In genomic region chr3:95172526-95173255, GRCm38 (mm10) we compare ENCODE assay signal across 9 mouse cellular contexts. TPM values are rescaled to one million over a fixed set of nuclear protein-coding genes. Genes with fewer than 3 reads are reported as not detected.
A peak's percentile ranks its signal among the peaks of the same experiment; 100 is the strongest.
DNase-seq lines count a peak whose midpoint lies in the region; ATAC-seq and TF ChIP-seq lines count a peak whose summit lies in the region.
"Had no signal": no experiment of that assay in that cellular context is flagged by ENCODE, and none has a peak within 500 bp of the region (broad histone marks: within the 10 kb centered on the region; RNA-seq: fewer than 3 reads in every experiment).

No protein-coding gene starts in this region.

- no peak for DNase-seq in kidney, adult 11 months
- DNase-seq in hindbrain, embryonic 14.5 days (ENCODE audit: low spot score) = no peak
- no peak for DNase-seq in midbrain, postnatal 0 days (ENCODE audit: low spot score)
- no peak for DNase-seq in adrenal gland, postnatal 25 days
- DNase-seq in spleen, adult 12 weeks (ENCODE audit: low spot score) = no peak

- H3K4me3 ChIP-seq in kidney, embryonic 15.5 days (replicated peaks) = peak overlapping the region; percentile 42
- H3K4me3 ChIP-seq in embryonic facial prominence, embryonic 12.5 days = peak overlapping the region; percentile 22; the same call in 1 of the 2 replicates
- H3K4me3 ChIP-seq in hindbrain, embryonic 14.5 days (replicated peaks; ENCODE audit: low read length) = no peak overlapping the region; the same call in 1 of the 2 replicates
- 0 out of 2 replicates have a peak overlapping the region, but pooled peaks have one; percentile 18 for H3K4me3 ChIP-seq in midbrain, postnatal 0 days (ENCODE audit: low read depth, low read length)
- H3K4me3 ChIP-seq: myocyte had no signal

- no peak overlapping the region for H3K27ac ChIP-seq in kidney, embryonic 15.5 days
- no peak overlapping the region for H3K27ac ChIP-seq in embryonic facial prominence, embryonic 12.5 days
- H3K27ac ChIP-seq in hindbrain, embryonic 14.5 days = no peak overlapping the region
- no peak overlapping the region for H3K27ac ChIP-seq in midbrain, postnatal 0 days (ENCODE audit: low read depth, low read length)

- H3K27me3 ChIP-seq in kidney, embryonic 15.5 days = peaks cover 43% of the 10 kb centered on the region
- peaks cover 52% of the 10 kb centered on the region for H3K27me3 ChIP-seq in embryonic facial prominence, embryonic 12.5 days
- H3K27me3 ChIP-seq in hindbrain, embryonic 14.5 days (ENCODE audit: control insufficient read depth, insufficient read depth, low read length) = peaks cover 38% of the 10 kb centered on the region
- H3K27me3 ChIP-seq in midbrain, postnatal 0 days (ENCODE audit: insufficient read depth, low read length) = no peaks in the 10 kb centered on the region

- no peaks in the 10 kb centered on the region for H3K9me3 ChIP-seq in kidney, embryonic 15.5 days (replicated peaks)
- no peaks in the 10 kb centered on the region for H3K9me3 ChIP-seq in embryonic facial prominence, embryonic 12.5 days
- H3K9me3 ChIP-seq in hindbrain, embryonic 14.5 days (ENCODE audit: control insufficient read depth, low read length) = no peaks in the 10 kb centered on the region
- no peaks in the 10 kb centered on the region for H3K9me3 ChIP-seq in midbrain, postnatal 0 days (ENCODE audit: low read length)

- H3K9ac ChIP-seq in kidney, embryonic 15.5 days = 0 out of 2 replicates have a peak overlapping the region, but pooled peaks have one; percentile 12
- H3K9ac ChIP-seq in embryonic facial prominence, embryonic 12.5 days = 0 out of 2 replicates have a peak overlapping the region, but pooled peaks have one; percentile 28
- peak overlapping the region; percentile 34 for H3K9ac ChIP-seq in hindbrain, embryonic 14.5 days
- no peak overlapping the region for H3K9ac ChIP-seq in midbrain, postnatal 0 days (replicated peaks; ENCODE audit: low read length, poor library complexity, severe bottlenecking)

- H3K4me2 ChIP-seq in kidney, embryonic 15.5 days = peak overlapping the region; percentile 80
- peak overlapping the region; percentile 41 for H3K4me2 ChIP-seq in embryonic facial prominence, embryonic 12.5 days (replicated peaks)
- no peak overlapping the region; the same call in 1 of the 2 replicates for H3K4me2 ChIP-seq in hindbrain, embryonic 14.5 days (replicated peaks)
- H3K4me2 ChIP-seq in midbrain, postnatal 0 days (ENCODE audit: low read depth, low read length, poor library complexity, severe bottlenecking) = no peak overlapping the region

- H3K4me1 ChIP-seq in kidney, embryonic 15.5 days = peaks cover 20% of the 10 kb centered on the region
- H3K4me1 ChIP-seq in embryonic facial prominence, embryonic 12.5 days = peaks cover 16% of the 10 kb centered on the region
- H3K4me1 ChIP-seq in hindbrain, embryonic 14.5 days (replicated peaks; ENCODE audit: control insufficient read depth, insufficient read depth, low read length) = peaks cover 6% of the 10 kb centered on the region; the same call in 1 of the 2 replicates
- H3K4me1 ChIP-seq in midbrain, postnatal 0 days (ENCODE audit: insufficient read depth, low read length) = no peaks in the 10 kb centered on the region

- 23% methylated on average over 82 of the region's 84 CpGs for WGBS in kidney, embryonic 15.5 days
- 19% methylated on average over 82 of the region's 84 CpGs for WGBS in embryonic facial prominence, embryonic 12.5 days
- 19% methylated on average over 82 of the region's 84 CpGs for WGBS in hindbrain, embryonic 14.5 days
- 25% methylated on average over 72 of the region's 84 CpGs for WGBS in midbrain, postnatal 0 days

- no peak for TF ChIP-seq CTCF in midbrain, postnatal 0 days (IDR thresholded peaks at IDR 0.05)

- peaks cover 41% of the 10 kb centered on the region for H3K36me3 ChIP-seq in kidney, embryonic 15.5 days
- H3K36me3 ChIP-seq in embryonic facial prominence, embryonic 12.5 days = peaks cover 60% of the 10 kb centered on the region
- H3K36me3 ChIP-seq in hindbrain, embryonic 14.5 days (replicated peaks; ENCODE audit: control insufficient read depth, insufficient read depth) = peaks cover 62% of the 10 kb centered on the region
- peaks cover 53% of the 10 kb centered on the region for H3K36me3 ChIP-seq in midbrain, postnatal 0 days (ENCODE audit: insufficient read depth, low read length)

- ATAC-seq in kidney, embryonic 15.5 days (replicated peaks; ENCODE audit: low FRiP score) = peak; percentile 37
- no peak for ATAC-seq in embryonic facial prominence, embryonic 12.5 days (ENCODE audit: insufficient number of reproducible peaks, insufficient read depth, low FRiP score, low TSS enrichment)
- no peak for ATAC-seq in hindbrain, embryonic 14.5 days (ENCODE audit: low FRiP score)
- no peak for ATAC-seq in midbrain, postnatal 0 days (ENCODE audit: low FRiP score)
- ATAC-seq in megakaryocyte progenitor cell, adult 5-6 weeks (replicated peaks; ENCODE audit: poor library complexity) = no peak

RNA-seq across cellular contexts. Expression of gene Sema6c, which starts 12.4 kb away (rescaled TPM):
- polyA plus RNA-seq in kidney, embryonic 15.5 days (2015; fragmentation: Nextera tagmentation; extraction: Ambion mirVana) = 3.9 and 4.5 TPM in 2 replicates
- polyA plus RNA-seq in embryonic facial prominence, embryonic 12.5 days (2016; fragmentation: Nextera tagmentation; extraction: Ambion mirVana) = 24.2 and 26.4 TPM in 2 replicates
- polyA plus RNA-seq in hindbrain, embryonic 14.5 days (2014; fragmentation: Nextera tagmentation; extraction: Ambion mirVana) = 35.8 and 36.5 TPM in 2 replicates
- 126 and 148 TPM in 2 replicates for total RNA-seq in midbrain, postnatal 0 days (2014; rRNA removed)
- 17.1 and 18.4 TPM in 2 replicates for polyA plus RNA-seq in midbrain, postnatal 0 days (2015; fragmentation: Nextera tagmentation; extraction: Ambion mirVana)
- total RNA-seq in megakaryocyte progenitor cell, adult 5-6 weeks (2015) = 0.05 and 0.07 TPM in 2 replicates
- not detected in 2 replicates for total RNA-seq in megakaryocyte progenitor cell, adult 5-6 weeks (2017)
- 3.9 and 5.0 TPM in 2 replicates for total RNA-seq in adrenal gland, postnatal 25 days (2021)

RNA-seq across cellular contexts. Expression of gene Tnfaip8l2, which starts 30.5 kb away (rescaled TPM):
- polyA plus RNA-seq in kidney, embryonic 15.5 days (2015; fragmentation: Nextera tagmentation; extraction: Ambion mirVana) = 2.7 and 2.9 TPM in 2 replicates
- 2.0 and 2.3 TPM in 2 replicates for polyA plus RNA-seq in embryonic facial prominence, embryonic 12.5 days (2016; fragmentation: Nextera tagmentation; extraction: Ambion mirVana)
- polyA plus RNA-seq in hindbrain, embryonic 14.5 days (2014; fragmentation: Nextera tagmentation; extraction: Ambion mirVana) = 2.3 and 2.7 TPM in 2 replicates
- total RNA-seq in midbrain, postnatal 0 days (2014; rRNA removed) = 0.93 and 1.2 TPM in 2 replicates
- 2.2 and 2.8 TPM in 2 replicates for polyA plus RNA-seq in midbrain, postnatal 0 days (2015; fragmentation: Nextera tagmentation; extraction: Ambion mirVana)
- total RNA-seq in megakaryocyte progenitor cell, adult 5-6 weeks (2015) = 17.9 and 18.7 TPM in 2 replicates
- total RNA-seq in megakaryocyte progenitor cell, adult 5-6 weeks (2017) = 17.8 and 25.1 TPM in 2 replicates
- 1.1 TPM in 1 of 2 replicates, not detected in the other for total RNA-seq in adrenal gland, postnatal 25 days (2021)

RNA-seq across cellular contexts. Expression of gene Lysmd1, which starts 38.8 kb away (rescaled TPM):
- polyA plus RNA-seq in kidney, embryonic 15.5 days (2015; fragmentation: Nextera tagmentation; extraction: Ambion mirVana) = 14.5 and 15.5 TPM in 2 replicates
- polyA plus RNA-seq in embryonic facial prominence, embryonic 12.5 days (2016; fragmentation: Nextera tagmentation; extraction: Ambion mirVana) = 18.2 and 19.4 TPM in 2 replicates
- polyA plus RNA-seq in hindbrain, embryonic 14.5 days (2014; fragmentation: Nextera tagmentation; extraction: Ambion mirVana) = 34.0 and 35.7 TPM in 2 replicates
- 35.3 and 42.2 TPM in 2 replicates for total RNA-seq in midbrain, postnatal 0 days (2014; rRNA removed)
- polyA plus RNA-seq in midbrain, postnatal 0 days (2015; fragmentation: Nextera tagmentation; extraction: Ambion mirVana) = 50.9 and 51.9 TPM in 2 replicates
- total RNA-seq in megakaryocyte progenitor cell, adult 5-6 weeks (2015) = 3.1 and 3.6 TPM in 2 replicates
- total RNA-seq in megakaryocyte progenitor cell, adult 5-6 weeks (2017) = 3.8 and 4.3 TPM in 2 replicates
- 13.8 and 14.8 TPM in 2 replicates for total RNA-seq in adrenal gland, postnatal 25 days (2021)

RNA-seq across cellular contexts. Expression of gene Scnm1, which starts 38.9 kb away (rescaled TPM):
- 67.7 and 71.6 TPM in 2 replicates for polyA plus RNA-seq in kidney, embryonic 15.5 days (2015; fragmentation: Nextera tagmentation; extraction: Ambion mirVana)
- 73.4 and 75.0 TPM in 2 replicates for polyA plus RNA-seq in embryonic facial prominence, embryonic 12.5 days (2016; fragmentation: Nextera tagmentation; extraction: Ambion mirVana)
- polyA plus RNA-seq in hindbrain, embryonic 14.5 days (2014; fragmentation: Nextera tagmentation; extraction: Ambion mirVana) = 71.4 and 82.4 TPM in 2 replicates
- 47.6 and 60.4 TPM in 2 replicates for total RNA-seq in midbrain, postnatal 0 days (2014; rRNA removed)
- polyA plus RNA-seq in midbrain, postnatal 0 days (2015; fragmentation: Nextera tagmentation; extraction: Ambion mirVana) = 69.6 and 82.7 TPM in 2 replicates
- total RNA-seq in megakaryocyte progenitor cell, adult 5-6 weeks (2015) = 43.4 and 45.8 TPM in 2 replicates
- total RNA-seq in megakaryocyte progenitor cell, adult 5-6 weeks (2017) = 66.0 and 85.7 TPM in 2 replicates
- total RNA-seq in adrenal gland, postnatal 25 days (2021) = 35.1 and 40.6 TPM in 2 replicates

RNA-seq across cellular contexts. Expression of gene Gabpb2, which starts 45.0 kb away (rescaled TPM):
- polyA plus RNA-seq in kidney, embryonic 15.5 days (2015; fragmentation: Nextera tagmentation; extraction: Ambion mirVana) = 10.0 and 10.6 TPM in 2 replicates
- 14.7 and 15.3 TPM in 2 replicates for polyA plus RNA-seq in embryonic facial prominence, embryonic 12.5 days (2016; fragmentation: Nextera tagmentation; extraction: Ambion mirVana)
- polyA plus RNA-seq in hindbrain, embryonic 14.5 days (2014; fragmentation: Nextera tagmentation; extraction: Ambion mirVana) = 3.0 and 3.9 TPM in 2 replicates
- total RNA-seq in midbrain, postnatal 0 days (2014; rRNA removed) = 6.5 and 7.6 TPM in 2 replicates
- 1.5 and 1.6 TPM in 2 replicates for polyA plus RNA-seq in midbrain, postnatal 0 days (2015; fragmentation: Nextera tagmentation; extraction: Ambion mirVana)
- total RNA-seq in megakaryocyte progenitor cell, adult 5-6 weeks (2015) = 28.5 and 29.3 TPM in 2 replicates
- 43.1 and 57.7 TPM in 2 replicates for total RNA-seq in megakaryocyte progenitor cell, adult 5-6 weeks (2017)
- total RNA-seq in adrenal gland, postnatal 25 days (2021) = 25.8 and 33.1 TPM in 2 replicates

Comparison
In these comparisons a context has a peak if more than half of its experiments do, and no peak if none do; other contexts are left out.
1. H3K4me2 ChIP-seq: peak in kidney, embryonic 15.5 days (single experiment) and embryonic facial prominence, embryonic 12.5 days (single experiment); none in hindbrain, embryonic 14.5 days (single experiment) and midbrain, postnatal 0 days (single experiment).